Mouse (Mus musculus) adrenal gland, postnatal 14 days (tissue): ENCODE results near the gene Rragc. TPM values are rescaled to one million over a fixed set of nuclear protein-coding genes. Genes with fewer than 3 reads are reported as not detected.
"Not testable (repeated sequence)": the region's sequence is repeated elsewhere in the genome, so short reads cannot be mapped to it uniquely, and the experiment has no call there.

Source experiments
- DNase-seq: peaks from one replicate; pipeline ENCODE4 v3.0.0; 2021; ENCODE audit warnings: mixed read lengths
- long read RNA-seq, 2 experiments: library from polyadenylated mRNA; stranded (forward); transcript quantifications; one replicate each; pipeline ENCODE4 v2.0.0; 2021
- total RNA-seq: library from RNA; stranded (reverse); gene quantifications from 2 replicates; pipeline ENCODE4 v1.2.3, GENCODE M21; 2021

The Rragc gene
- total RNA-seq: 80.1 and 83.2 TPM in 2 replicates
- long read RNA-seq, experiment 1, transcript Rragc-201 (7 exons, 2,593 nt): major isoform, 320 of 338 reads
- long read RNA-seq, experiment 1, partial matches to known transcripts: 0 of 338 reads
- long read RNA-seq, experiment 1, other reads (novel, unspliced or antisense): 16 of 338 reads
- long read RNA-seq, experiment 2, transcript Rragc-201 (7 exons, 2,593 nt): major isoform, 178 of 195 reads
- long read RNA-seq, experiment 2, partial matches to known transcripts: 3 of 195 reads
- long read RNA-seq, experiment 2, other reads (novel, unspliced or antisense): 12 of 195 reads

DNA sequence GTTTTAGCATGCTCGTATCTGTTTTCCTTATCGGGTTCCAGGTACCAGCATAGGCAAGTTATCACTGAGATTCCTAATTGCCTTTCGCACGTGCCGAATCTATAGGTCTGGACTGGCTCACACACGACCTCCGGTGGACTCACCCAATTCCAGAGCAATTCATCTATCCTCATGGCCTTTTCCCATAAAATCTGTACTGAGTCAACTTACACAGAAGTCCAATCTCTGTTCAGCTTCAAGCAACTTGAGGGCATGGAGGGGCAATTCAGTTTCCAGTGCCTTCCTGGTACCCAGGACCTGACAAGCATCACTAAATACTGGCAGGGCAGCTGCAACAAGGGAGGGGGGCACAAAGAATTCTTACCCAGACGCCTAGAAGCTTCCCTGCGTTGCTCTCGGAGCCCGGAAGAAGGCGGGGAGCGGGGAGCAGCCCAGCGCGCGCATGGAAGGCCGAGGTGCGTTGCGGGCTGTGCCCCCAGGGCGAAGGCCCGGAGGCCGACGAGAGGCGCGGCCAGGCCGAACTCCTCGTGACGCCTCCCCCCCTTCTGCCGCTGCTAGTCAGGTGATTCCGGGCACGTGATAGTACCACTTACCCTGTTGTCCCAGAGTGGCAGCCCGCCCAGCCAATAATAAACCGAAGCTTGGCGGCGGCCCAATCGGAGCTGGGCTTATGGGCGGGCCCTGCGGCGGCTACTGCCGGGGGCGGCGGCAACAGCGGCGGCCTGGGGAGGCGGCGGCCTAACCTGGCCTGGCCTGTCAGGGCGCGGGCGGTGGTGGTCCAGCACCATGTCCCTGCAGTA is at the start of gene Rragc:
Gene Rragc, plus strand, starts transcription at position 699 of the 800 bp plus-strand sequence.
- DNase-seq: peak; percentile 100

DNA sequence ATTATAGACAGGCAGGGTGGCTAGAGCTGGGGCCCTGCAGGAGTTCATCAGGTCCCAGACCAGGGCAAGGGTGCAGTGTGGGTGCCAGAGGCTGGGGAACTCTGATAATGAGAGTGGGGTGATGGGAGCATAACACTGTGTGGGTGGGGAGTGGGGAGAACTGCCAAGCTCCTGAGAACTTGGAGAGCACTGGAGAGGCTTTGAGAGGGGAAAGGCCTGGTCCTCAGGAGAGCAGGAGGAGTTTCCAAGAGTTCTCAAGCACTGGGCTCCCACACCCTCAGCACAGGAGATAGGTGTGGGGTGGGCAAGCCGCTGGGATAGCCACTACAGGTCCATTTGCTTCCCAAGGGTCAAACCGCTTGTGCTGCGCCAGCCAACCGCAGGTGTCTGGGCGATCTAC is 23.5 kb upstream of the Rragc start:
- no peak for DNase-seq

DNA sequence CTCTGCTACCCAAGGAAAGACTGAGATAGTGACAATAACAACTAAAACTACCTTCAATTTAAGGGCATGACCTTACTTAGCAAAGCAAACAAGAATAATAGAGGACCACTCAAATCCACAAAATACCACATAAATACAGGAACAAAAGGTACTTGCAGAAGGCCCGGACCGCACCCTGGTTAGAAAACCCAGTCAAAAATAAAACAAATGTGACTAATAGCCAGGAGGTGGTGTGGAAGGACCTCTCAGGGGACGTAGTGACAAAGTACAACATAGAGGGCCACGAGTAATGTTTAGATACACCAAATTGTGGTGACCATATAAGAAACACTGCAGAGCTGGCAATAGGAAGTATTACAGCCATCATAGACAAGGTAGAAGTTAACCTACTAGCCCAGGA is 23.0 kb upstream of the Rragc start:
- no peak for DNase-seq

DNA sequence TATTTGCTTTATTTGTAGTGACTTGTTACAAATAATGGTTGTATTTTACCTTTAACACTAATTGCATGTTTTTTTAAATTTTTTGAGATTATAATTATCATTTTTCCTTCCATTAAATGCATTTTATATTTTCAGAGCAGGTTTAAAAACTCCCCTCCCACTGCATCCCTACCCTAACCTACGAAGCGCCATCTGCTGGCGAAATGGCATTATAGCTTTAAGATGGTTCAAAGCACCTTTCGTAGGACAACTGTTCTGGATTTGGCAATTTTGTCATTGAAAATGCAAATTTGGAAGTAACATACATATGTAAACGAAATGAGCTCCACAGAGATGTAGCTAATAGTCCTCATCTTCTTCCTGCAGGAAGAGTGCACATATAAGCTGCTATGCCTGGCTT is 18.6 kb upstream of the Rragc start:
- peak; percentile 76 for DNase-seq

DNA sequence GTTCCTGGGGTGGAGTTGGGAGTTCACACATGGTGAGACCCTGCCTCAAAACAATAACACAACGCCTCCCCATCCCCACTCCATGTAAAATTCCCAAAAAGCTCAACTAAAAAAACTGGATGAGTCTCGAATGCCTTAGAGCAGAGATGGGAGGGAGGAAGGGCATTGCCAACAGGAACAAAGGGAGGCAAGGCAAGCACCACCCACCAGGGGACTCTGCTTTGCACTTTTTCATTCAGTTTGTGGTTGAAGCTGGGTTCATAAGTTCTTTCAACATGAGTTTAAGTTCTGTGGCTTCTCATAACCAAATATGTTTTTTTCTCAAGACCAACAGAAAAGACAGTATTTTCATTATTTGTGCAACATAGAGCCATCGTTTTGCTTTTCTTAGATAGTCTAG is 13.8 kb upstream of the Rragc start:
- DNase-seq: no peak

DNA sequence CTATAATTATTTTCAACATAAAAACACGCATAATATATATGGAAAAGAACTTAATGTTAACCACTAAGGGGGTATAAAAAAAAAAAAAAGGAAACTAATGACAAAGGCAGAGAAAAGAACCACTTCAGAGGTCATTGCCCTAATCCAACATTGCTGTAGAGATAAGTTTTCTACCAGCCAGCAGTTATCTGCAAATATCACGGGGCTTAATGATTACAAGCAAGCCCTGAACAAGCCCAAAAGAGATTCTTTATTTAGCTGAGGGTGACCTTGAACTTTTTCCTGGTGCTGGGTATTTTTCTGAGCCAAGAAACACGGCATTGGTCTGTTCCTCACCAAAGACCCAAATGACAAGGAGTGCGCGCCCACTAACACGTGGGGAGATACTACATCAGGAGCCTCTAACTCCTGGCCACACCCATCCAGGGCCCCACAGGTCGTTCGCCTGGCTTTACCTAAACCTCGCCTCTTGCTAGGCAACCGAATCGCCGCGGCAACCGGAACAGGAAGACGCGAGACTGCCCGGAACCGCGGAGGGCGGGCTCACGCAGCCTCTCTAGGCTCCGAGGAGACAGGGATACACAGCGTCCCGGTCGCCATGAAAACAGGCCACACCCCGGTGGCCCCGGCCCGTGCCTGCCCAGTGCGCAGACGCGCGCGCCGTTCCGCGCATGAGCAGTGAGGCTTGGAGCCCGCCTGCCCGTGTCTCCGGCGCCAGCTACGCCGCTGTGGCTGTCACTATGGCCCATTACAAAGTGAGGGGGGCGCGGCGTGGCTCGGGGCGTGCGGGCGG is 12.7 kb upstream of the Rragc start, which contains the start of gene Mycbp:
Gene Mycbp, plus strand, starts transcription at position 500 of the 793 bp plus-strand sequence.
- peak; percentile 100 for DNase-seq

DNA sequence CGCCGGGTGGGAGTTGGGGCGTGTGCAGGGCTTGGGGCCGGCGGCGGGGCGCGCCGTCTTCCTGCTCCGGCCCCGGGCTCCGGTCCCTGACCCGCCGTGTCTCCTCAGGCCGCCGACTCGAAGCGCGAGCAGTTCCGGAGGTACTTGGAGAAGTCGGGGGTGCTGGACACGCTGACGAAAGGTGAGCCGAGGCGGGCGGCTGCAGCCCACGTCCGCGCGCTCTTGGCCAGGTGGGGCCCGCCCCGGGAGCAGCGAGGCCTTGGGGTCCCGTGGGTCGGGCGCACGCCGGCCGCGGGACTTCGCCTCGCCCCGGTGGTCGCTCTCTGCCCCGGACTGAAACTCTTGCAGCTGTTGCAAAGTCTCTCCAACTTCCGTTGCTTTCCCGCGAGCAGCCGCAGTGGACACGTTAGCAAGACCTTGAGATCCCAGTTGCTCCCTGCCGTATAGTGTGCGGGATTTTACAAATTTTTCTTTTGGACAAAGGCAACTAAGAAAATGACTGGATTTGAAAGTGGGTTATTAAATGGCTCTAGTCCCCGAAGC is 12.0 kb upstream of the Rragc start:
- peak; percentile 53 for DNase-seq

DNA sequence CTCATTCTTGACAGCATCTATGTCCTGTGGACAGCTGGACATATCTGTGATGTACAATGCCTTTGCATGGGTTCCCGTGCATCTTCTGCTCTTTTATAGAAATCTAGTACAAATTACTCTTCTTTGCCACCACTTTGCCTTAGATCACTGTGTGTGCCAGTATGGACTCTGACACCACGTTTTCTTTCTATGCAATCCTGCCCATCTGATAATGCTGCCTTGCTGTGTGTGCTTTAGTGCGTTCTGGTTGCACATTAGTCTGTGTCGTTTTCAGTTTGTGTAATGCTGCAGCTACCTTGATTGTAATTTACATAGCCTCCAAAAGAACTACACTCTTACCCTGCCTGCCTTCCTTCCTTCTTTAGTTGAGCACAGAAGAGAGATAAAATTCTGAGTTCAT is 5.7 kb upstream of the Rragc start:
- DNase-seq: no peak

DNA sequence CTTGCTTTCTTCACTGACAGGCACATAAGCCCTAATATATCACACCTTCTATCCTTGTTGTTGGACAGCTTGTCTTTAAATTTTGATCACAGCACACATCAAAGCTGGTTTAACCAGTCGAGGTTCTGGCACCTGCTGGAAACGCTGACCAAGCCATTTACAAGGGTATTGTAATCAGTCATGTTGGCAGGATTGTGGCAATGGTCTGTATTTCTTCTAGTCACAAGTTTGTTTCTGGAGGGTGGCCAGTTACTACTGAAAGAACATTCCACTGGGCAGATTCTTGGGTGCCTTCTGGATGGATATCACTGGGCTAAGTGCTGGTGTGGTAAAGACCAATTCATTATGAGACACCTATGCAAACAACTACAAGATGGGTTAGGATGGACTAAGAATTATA is 4.8 kb upstream of the Rragc start:
- DNase-seq: peak; percentile 66

DNA sequence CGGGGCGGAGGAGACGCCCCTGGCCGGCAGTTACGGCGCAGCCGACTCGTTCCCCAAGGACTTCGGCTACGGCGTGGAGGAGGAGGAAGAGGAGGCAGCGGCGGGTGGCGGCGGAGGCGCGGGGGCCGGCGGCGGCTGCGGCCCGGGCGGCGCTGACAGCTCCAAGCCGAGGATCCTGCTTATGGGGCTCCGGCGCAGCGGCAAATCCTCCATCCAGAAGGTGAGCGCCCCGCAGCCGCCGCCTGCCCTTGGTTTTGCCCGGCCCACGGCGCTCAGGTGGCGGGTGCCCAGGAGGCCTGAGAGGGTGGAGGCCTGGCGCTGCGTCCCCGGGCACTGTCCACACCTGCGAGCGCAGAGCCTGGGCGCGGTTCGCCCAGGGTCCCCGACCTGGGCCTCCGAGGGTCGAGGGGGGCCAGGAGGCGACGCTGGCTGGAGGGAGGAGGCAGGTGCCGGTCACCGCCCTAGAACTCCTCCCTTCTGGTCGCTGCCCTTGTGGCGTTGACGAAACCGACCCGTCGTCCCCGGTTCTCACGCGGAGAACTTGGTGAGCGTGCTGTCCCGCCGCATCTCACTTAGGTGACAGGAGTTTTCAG is 398 bp downstream of the Rragc start, which contains the start of gene 4930535I16Rik:
Gene 4930535I16Rik, minus strand, starts transcription at position 475 of the 593 bp plus-strand sequence.
- peak; percentile 77 for DNase-seq

DNA sequence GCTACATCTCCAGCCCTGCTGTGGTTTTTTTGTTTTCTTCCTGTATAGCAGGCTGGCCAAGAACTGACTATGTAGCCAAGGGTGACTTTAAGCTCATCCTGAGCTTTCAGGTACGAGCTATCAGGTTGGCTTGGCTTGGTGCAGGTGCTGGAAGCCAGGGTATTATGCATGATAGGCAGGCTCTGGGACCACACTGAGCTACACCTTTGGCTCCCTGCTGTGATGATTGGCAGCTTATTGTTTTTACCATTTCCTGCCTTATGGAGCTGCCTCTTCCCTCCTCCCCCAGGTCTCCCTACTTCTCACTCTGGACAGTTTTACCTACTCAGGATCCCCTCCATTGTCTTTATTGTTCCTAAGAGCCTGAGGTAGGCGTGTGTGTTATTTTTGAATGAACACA is 1.6 kb downstream of the Rragc start:
- DNase-seq: no peak

DNA sequence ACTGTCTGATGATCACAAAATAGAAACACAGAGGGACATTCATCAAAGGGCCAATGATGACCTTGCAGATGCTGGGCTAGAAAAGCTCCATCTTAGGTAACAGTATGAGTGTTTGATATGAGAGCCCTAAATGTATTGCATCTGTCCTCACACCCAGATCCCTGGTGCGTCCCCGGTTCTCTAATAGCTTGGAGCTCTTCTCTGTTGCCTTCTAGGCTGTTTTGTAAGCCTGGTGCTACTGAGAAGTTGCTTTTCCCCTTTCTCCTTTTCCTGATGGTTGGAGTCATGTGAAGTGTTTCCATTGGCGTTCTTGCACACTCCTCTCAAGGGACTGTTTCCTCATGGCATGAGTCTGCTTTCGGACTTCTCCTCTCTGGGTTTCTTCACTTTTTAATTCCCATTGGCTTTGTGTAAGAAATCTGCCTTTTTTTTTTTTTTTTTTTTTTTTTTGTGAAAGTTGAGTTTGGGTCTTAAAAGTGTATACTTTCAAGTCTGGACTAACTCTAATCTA is 3.9 kb downstream of the Rragc start:
- no peak for DNase-seq

DNA sequence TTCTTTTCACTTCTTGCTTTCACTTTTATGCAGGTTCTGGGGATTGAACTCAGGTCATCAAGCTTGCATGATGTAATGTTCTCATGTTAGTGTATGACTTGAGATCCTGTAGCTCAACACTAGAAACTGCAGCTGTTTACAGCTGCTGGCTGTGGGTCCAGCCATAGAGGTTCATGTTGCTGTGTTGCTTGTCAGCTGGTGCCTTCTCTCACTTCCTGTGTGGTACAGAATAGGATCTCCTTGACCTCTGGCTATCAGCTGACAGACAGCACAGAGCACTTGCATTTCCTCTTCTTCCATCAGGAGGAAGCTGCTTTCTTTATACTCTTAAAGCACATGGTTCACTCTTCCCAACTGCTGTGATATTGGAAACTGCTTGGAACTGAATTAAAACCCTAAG is 10.7 kb downstream of the Rragc start:
- no peak for DNase-seq

DNA sequence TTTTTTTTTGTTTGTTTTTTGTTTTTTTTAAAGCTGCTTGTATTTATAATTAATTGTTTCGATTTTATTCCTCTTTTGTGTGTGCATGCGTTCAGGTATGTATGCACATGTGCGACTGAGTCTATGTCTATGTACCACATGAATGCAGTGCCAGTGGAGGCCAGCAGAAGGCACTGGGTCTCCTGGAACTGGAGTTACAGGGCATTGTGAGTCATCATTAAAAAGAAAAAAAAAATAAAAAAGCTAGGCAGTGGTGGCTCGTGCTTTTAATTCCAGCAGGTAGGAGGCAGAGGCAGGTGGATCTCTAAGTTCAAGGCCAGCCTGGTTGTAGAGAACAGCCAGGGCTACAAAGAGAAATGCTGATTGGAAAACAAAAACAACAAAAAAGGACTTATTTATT is 12.7 kb downstream of the Rragc start:
- no peak for DNase-seq

DNA sequence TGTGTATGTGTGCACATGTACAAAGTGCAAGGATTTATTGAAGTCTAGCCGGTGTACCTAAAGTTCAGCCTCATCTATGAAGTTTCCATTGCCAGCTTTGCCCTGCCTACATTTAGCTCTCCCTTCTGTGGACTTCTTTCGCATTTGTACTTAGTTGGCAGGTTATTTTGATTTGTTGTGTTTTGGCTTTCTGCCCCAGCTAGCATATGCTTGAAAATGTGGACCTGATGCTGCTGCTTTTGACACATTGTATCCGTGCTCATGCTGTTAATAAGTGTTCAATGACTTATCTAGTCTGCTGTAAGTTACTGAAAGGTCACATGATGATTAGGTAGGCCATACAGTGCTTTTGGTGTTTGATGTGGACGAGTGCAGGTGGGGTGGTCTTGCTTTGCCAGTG is 17.1 kb downstream of the Rragc start:
- no peak for DNase-seq

DNA sequence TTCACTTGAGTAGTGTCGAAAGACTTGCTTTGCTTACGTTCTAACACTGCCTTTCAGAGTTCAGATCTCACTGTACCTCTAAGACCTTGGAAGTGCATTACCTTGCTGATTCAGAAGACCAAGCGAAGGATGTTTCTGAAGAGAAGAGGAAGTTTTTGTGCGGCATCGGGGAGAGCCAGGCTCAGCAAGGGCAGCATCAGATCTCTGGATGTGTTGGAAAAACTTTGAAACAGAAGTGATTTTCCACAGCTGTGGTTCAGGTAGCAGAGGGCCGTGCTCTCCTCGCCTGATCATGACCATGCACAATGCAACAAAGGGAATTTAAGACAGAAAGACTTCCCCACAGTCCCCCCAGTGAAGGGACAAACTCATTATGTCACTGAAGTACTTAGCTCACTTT is 18.8 kb downstream of the Rragc start:
- no peak for DNase-seq

DNA sequence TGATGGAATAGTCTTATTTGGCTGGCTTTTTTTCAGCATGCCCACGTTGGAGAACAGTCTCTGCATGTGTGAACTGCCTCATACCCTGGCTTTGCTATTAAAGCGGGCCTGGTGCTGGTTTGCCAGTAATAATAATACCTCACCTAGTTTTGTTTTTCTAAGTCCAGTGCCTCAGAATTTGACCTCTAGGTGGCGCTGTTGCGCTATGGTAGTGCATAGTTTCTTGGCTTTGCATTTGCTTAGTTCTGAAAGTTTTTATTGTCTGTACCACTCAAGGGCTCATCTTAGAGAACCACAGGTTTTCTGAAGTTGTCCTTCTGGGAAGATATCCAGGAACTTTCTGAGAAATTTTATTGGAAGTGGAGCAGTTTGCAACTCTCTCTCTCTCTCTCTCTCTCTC is 22.6 kb downstream of the Rragc start:
- peak; percentile 83 for DNase-seq

DNA sequence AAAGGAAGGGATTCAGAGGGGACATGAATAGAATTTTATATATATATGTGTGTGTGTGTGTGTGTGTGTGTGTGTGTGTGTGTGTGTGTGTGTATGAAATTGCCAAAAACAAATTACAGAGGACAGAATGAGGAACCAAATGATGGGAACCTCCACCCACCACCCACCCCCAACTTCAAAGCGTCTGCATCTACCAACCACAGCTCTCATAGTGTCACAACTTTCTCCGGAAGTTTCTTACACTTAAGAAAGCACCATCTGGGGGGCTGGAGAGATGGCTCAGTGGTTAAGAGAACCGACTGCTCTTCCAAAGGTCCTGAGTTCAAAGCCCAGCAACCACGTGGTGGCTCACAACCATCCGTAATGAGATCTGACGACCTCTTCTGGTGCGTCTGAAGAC is 23.6 kb downstream of the Rragc start:
- not testable (repeated sequence) for DNase-seq

DNA sequence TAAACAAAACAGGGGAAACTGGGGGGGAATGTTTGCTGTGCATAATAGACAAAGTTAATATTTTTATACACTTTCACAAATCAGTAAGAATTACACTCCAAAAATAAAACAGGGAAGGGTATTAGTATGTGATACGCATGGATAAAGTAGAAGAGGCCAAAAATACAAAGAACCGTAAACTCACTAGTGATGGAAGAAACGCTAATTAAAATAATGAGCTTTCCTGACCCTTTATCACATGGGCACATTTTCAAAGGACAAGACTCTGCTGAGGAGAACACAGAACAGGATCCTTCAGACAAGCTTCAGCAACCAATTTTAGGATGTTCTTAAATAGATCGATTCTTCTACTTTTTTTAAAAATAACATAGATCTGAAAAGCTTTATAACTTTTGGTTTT is 29.5 kb downstream of the Rragc start:
- DNase-seq: no peak

DNA sequence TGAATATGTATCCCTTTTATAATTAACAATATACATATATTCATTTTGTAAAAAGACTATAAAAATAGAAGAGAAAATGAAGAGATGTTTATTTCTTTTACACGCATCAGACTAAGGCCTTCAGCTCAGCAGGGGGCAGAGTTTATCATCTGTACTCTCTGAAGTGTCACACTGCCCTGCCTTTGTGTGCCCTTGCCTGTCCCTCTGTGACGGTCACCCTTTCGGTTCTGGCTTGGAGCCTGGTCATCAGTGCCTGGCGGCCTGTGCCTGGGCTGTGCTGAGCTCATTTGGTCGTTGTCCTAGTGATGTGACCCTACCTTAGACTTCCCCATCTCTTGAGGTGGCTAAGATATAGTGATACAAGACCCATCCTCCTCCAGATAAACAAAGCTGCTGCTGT is 29.9 kb downstream of the Rragc start:
- peak; percentile 68 for DNase-seq

DNA sequence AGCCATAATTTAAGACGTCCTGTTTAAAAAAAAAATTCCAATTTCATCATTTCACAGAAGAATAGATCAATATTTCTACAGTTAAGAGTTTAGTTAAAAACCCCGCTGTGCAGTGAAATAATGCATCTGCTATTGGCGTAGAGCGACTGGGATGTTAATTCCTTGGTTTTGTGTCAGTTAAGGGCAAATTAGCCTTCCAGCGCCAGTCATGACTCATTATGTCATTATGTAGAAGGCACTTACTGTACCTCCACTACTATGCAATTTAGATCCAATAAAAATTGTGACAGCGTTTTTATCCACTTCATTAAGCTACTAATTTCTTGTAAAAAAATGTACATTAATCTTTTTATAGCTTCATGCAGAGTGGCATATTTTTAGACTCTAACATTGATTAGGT is 31.7 kb downstream of the Rragc start:
- no peak for DNase-seq

DNA sequence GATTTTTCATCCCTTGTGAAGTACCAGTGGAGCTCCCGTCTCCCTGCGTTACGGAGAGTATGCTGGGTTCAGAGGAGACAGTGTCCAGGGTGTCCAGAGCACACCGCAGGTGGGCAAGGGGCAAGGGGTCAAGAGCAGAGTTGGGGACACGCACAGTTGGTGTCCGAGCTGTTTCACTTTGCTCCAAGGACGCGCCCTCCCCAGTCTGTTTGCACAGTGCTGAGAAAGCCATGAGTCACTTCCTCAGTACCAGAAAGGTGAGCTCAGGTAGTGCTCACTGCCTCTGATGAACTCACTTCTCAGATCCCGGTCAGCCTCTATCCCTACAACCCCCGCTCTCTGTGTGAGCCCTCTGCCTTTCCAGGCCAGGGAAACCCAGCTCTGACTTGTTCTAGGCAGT is 32.4 kb downstream of the Rragc start:
- no peak for DNase-seq
